Mouse (Mus musculus) brain, embryonic 14.5 days (tissue): ENCODE measurements at regions not wholly inside any gene's neighbourhood (a gene's known extent, or its start where the extent isn't known, plus 50 kb on each side); places are given as distances from the start of the nearest gene placed in this dataset.

ENCODE experiments used
- CTCF ChIP-seq: fragments of 200-500 bp; IDR thresholded peaks from 2 replicates; pipeline ENCODE4 v1.5.1; 2012; ENCODE audit warnings: inconsistent platforms, mild to moderate bottlenecking, moderate library complexity, borderline replicate concordance; ENCODE audit not compliant: insufficient read depth, insufficient read length; ENCODE audit errors: extremely low read depth
- POLR2A ChIP-seq: fragments of 200-500 bp; IDR thresholded peaks from 2 replicates; pipeline ENCODE4 v1.6.1; 2012; ENCODE audit warnings: mild to moderate bottlenecking, inconsistent platforms, borderline replicate concordance; ENCODE audit not compliant: poor library complexity, insufficient read depth, insufficient read length, severe bottlenecking; ENCODE audit errors: extremely low read depth

DNA sequence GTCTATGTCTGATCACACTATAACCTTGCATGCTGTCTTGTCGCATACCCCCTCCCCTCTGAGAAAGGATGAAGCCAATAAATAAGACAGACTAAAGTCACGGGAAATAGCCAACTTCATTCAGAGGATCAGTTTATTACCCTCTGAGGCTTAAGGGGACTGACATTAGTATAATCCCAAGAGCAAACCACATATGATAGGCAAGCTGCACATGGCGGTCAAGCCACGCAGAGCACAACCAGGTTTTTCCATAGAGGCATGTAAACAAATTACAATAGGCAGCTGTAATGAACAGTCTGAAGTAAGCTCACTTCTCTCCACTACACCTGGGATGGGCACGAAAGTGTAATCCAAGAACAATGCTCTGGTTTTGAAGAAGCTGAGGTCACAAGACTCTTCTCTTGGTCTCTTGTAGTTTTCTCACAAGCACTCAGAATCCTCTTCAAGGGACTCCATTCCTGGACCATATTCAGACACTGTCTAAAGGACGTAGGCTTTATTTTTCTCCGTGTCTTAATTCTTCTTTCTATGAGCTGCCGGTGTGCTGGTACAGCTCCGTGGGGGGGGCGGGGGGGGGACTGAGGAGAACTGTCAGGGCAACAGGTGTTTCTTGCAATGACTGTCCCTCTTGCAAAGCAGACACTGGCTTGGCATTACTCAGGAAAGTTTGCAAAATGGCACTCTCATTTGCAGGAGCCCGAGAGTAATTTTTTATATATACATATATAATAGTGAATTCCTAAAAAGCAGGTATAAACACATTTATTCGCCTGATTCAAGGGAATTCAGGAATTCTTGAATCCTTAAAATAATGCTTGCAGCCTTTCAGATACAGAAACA lies 118.4 kb upstream of the Itga4 start:
- TF ChIP-seq CTCF (no peak), POLR2A (no peak)
